Comparison of ENCODE assay signal across 8 mouse cellular contexts in genomic region chr7:98178560-98179231, GRCm38 (mm10). TPM values are rescaled to one million over a fixed set of nuclear protein-coding genes. Genes with fewer than 3 reads are reported as not detected.
DNase-seq lines count a peak whose midpoint lies in the region; ATAC-seq lines count a peak whose summit lies in the region.

No protein-coding gene starts in this region.

- peak; percentile 54 for ATAC-seq in intestine, embryonic 16.5 days

- peaks cover 32% of the 10 kb centered on the region for H3K27me3 ChIP-seq in embryonic facial prominence, embryonic 10.5 days (replicated peaks; ENCODE audit: low read depth, poor library complexity, severe bottlenecking)
- H3K27me3 ChIP-seq in intestine, embryonic 16.5 days (replicated peaks; ENCODE audit: control insufficient read depth, insufficient read depth, low read length), result no peaks in the 10 kb centered on the region

- H3K9ac ChIP-seq in intestine, embryonic 16.5 days (ENCODE audit: low read depth, low read length), result peak overlapping the region; percentile 83

- H3K27ac ChIP-seq in embryonic facial prominence, embryonic 10.5 days (replicated peaks), result peak overlapping the region; percentile 79
- H3K27ac ChIP-seq in intestine, embryonic 16.5 days (ENCODE audit: low read length), result peak overlapping the region; percentile 90
- peak overlapping the region; percentile 74 for H3K27ac ChIP-seq in macrophage

- no peaks in the 10 kb centered on the region for H3K79me2 ChIP-seq in macrophage (ENCODE audit: inconsistent target)

- H3K4me3 ChIP-seq in embryonic facial prominence, embryonic 10.5 days, result peak overlapping the region; percentile 81
- peak overlapping the region; percentile 95 for H3K4me3 ChIP-seq in intestine, embryonic 16.5 days (ENCODE audit: low read length)
- H3K4me3 ChIP-seq in macrophage (ENCODE audit: inconsistent target), result peak overlapping the region; percentile 59

- WGBS in embryonic facial prominence, embryonic 10.5 days, result 87% methylated on average over 5 of the region's 5 CpGs
- 71% methylated on average over 5 of the region's 5 CpGs for WGBS in intestine, embryonic 16.5 days
- WGBS in macrophage (ENCODE audit: missing documents), result 98% methylated on average over 4 of the region's 5 CpGs

- H3K36me3 ChIP-seq in embryonic facial prominence, embryonic 10.5 days (replicated peaks), result no peaks in the 10 kb centered on the region
- H3K36me3 ChIP-seq in intestine, embryonic 16.5 days (ENCODE audit: control insufficient read depth, insufficient read depth, low read length), result no peaks in the 10 kb centered on the region
- H3K36me3 ChIP-seq in macrophage (ENCODE audit: inconsistent target), result no peaks in the 10 kb centered on the region

- peak; percentile 88 for DNase-seq in heart, adult 11 months
- no peak for DNase-seq in heart, adult 8-10 months (ENCODE audit: low spot score)
- no peak for DNase-seq in embryonic facial prominence, embryonic 10.5 days (ENCODE audit: low spot score)
- no peak for DNase-seq in adrenal gland, adult 8-10 months
- DNase-seq in layer of hippocampus, postnatal 10 days (ENCODE audit: low spot score in 2 of 2), result no peak
- DNase-seq in ovary, postnatal 10 days (ENCODE audit: low spot score), result no peak

- peak overlapping the region; percentile 83 for H3K4me2 ChIP-seq in intestine, embryonic 16.5 days (ENCODE audit: low read depth, low read length)

- no peaks in the 10 kb centered on the region for H3K9me3 ChIP-seq in embryonic facial prominence, embryonic 10.5 days
- H3K9me3 ChIP-seq in intestine, embryonic 16.5 days (ENCODE audit: control insufficient read depth, low read length), result no peaks in the 10 kb centered on the region

- peaks cover 22% of the 10 kb centered on the region for H3K4me1 ChIP-seq in embryonic facial prominence, embryonic 10.5 days
- peaks cover 33% of the 10 kb centered on the region for H3K4me1 ChIP-seq in intestine, embryonic 16.5 days (ENCODE audit: control insufficient read depth, insufficient read depth, low read length)

RNA-seq across cellular contexts. Expression of gene Capn5, which starts 0.6 kb away (rescaled TPM):
- total RNA-seq in heart, adult 8-10 months (2022), result 1 to 10 TPM; 1.2 to 2.9 (median 1.6) TPM
- 4.7 and 5.1 TPM in 2 replicates for polyA plus RNA-seq in embryonic facial prominence, embryonic 10.5 days (2016; fragmentation: Nextera tagmentation; extraction: Ambion mirVana)
- polyA plus RNA-seq in intestine, embryonic 16.5 days (2015; fragmentation: Nextera tagmentation; extraction: Ambion mirVana), result 10.2 and 10.9 TPM in 2 replicates
- 10 to 100 TPM in 1 of 26 experiments, 1 to 10 TPM in 24, under 1 TPM in 1; 0.82 to 23.3 (median 4.9) TPM for total RNA-seq in macrophage (2018; cell fraction: chromatin; rRNA removed)
- 10 to 100 TPM in 9 of 26 experiments, 1 to 10 TPM in 17; 3.8 to 13.8 (median 7.2) TPM for total RNA-seq in macrophage (2018; cell fraction: cytosol; rRNA removed)
- 10 to 100 TPM in 4 of 26 experiments, 1 to 10 TPM in 22; 1.8 to 16.9 (median 5.3) TPM for total RNA-seq in macrophage (2018; cell fraction: nucleus; rRNA removed)
- polyA plus RNA-seq in macrophage (2018), result 5.5 to 8.5 TPM (median 5.9 TPM) in 3 replicates
- 10 to 100 TPM in 2 of 4 experiments, 1 to 10 TPM in 2; 6.8 to 11.1 (median 9.8) TPM for total RNA-seq in adrenal gland, adult 8-10 months (2022)
- 10 to 100 TPM; 55.9 to 61.7 TPM for total RNA-seq in layer of hippocampus, postnatal 10 days (2021)

RNA-seq across cellular contexts. Expression of gene B3gnt6, which starts 20.6 kb away (rescaled TPM):
- not detected for total RNA-seq in heart, adult 8-10 months (2022)
- polyA plus RNA-seq in embryonic facial prominence, embryonic 10.5 days (2016; fragmentation: Nextera tagmentation; extraction: Ambion mirVana), result not detected in 2 replicates
- 0.15 TPM in 1 of 2 replicates, not detected in the other for polyA plus RNA-seq in intestine, embryonic 16.5 days (2015; fragmentation: Nextera tagmentation; extraction: Ambion mirVana)
- total RNA-seq in macrophage (2018; cell fraction: chromatin; rRNA removed), result under 1 TPM in 16 of 26 experiments, not detected in 10; 0.21 to 0.95 (median 0.49) TPM
- under 1 TPM in 18 of 26 experiments, not detected in 8; 0.03 to 0.18 (median 0.08) TPM for total RNA-seq in macrophage (2018; cell fraction: cytosol; rRNA removed)
- total RNA-seq in macrophage (2018; cell fraction: nucleus; rRNA removed), result 1 to 10 TPM in 1 of 26 experiments, under 1 TPM in 13, not detected in 12; 0.23 to 1.3 (median 0.38) TPM
- polyA plus RNA-seq in macrophage (2018), result 0.18 TPM in 1 of 3 replicates, not detected in the others
- 10 to 100 TPM in 1 of 4 experiments, 1 to 10 TPM in 1, under 1 TPM in 1, not detected in 1; 0.37 to 12.5 (median 6.0) TPM for total RNA-seq in adrenal gland, adult 8-10 months (2022)
- under 1 TPM in 1 of 2 experiments, not detected in 1; 0.22 TPM for total RNA-seq in layer of hippocampus, postnatal 10 days (2021)

RNA-seq across cellular contexts. Expression of gene Omp, which starts 33.4 kb away (rescaled TPM):
- total RNA-seq in heart, adult 8-10 months (2022), result under 1 TPM in 3 of 4 experiments, not detected in 1; 0.16 to 0.24 (median 0.20) TPM
- 0.18 TPM in 1 of 2 replicates, not detected in the other for polyA plus RNA-seq in embryonic facial prominence, embryonic 10.5 days (2016; fragmentation: Nextera tagmentation; extraction: Ambion mirVana)
- polyA plus RNA-seq in intestine, embryonic 16.5 days (2015; fragmentation: Nextera tagmentation; extraction: Ambion mirVana), result 0.37 TPM in 2 replicates
- total RNA-seq in macrophage (2018; cell fraction: chromatin; rRNA removed), result 10 to 100 TPM in 1 of 26 experiments, 1 to 10 TPM in 19, under 1 TPM in 6; 0.51 to 12.4 (median 2.4) TPM
- total RNA-seq in macrophage (2018; cell fraction: cytosol; rRNA removed), result under 1 TPM in 17 of 26 experiments, not detected in 9; 0.03 to 0.23 (median 0.10) TPM
- 10 to 100 TPM in 1 of 26 experiments, 1 to 10 TPM in 9, under 1 TPM in 14, not detected in 2; 0.22 to 11.7 (median 0.89) TPM for total RNA-seq in macrophage (2018; cell fraction: nucleus; rRNA removed)
- polyA plus RNA-seq in macrophage (2018), result 0.11 TPM in 1 of 3 replicates, not detected in the others
- total RNA-seq in adrenal gland, adult 8-10 months (2022), result 1 to 10 TPM in 2 of 4 experiments, under 1 TPM in 2; 0.40 to 1.4 (median 0.94) TPM
- 1 to 10 TPM; 1.5 to 1.8 TPM for total RNA-seq in layer of hippocampus, postnatal 10 days (2021)

RNA-seq across cellular contexts. Expression of gene Myo7a, which starts 59.4 kb away (rescaled TPM):
- 1 to 10 TPM; 3.6 to 4.7 (median 4.3) TPM for total RNA-seq in heart, adult 8-10 months (2022)
- polyA plus RNA-seq in embryonic facial prominence, embryonic 10.5 days (2016; fragmentation: Nextera tagmentation; extraction: Ambion mirVana), result 20.4 and 21.8 TPM in 2 replicates
- 24.0 and 35.6 TPM in 2 replicates for polyA plus RNA-seq in intestine, embryonic 16.5 days (2015; fragmentation: Nextera tagmentation; extraction: Ambion mirVana)
- total RNA-seq in macrophage (2018; cell fraction: chromatin; rRNA removed), result 100 to 1,000 TPM in 3 of 26 experiments, 10 to 100 TPM in 22, 1 to 10 TPM in 1; 6.6 to 104 (median 61.0) TPM
- total RNA-seq in macrophage (2018; cell fraction: cytosol; rRNA removed), result 10 to 100 TPM; 12.8 to 41.8 (median 21.1) TPM
- total RNA-seq in macrophage (2018; cell fraction: nucleus; rRNA removed), result 100 to 1,000 TPM in 1 of 26 experiments, 10 to 100 TPM in 22, 1 to 10 TPM in 3; 6.1 to 122 (median 36.1) TPM
- polyA plus RNA-seq in macrophage (2018), result 19.5 to 48.5 TPM (median 22.7 TPM) in 3 replicates
- total RNA-seq in adrenal gland, adult 8-10 months (2022), result 100 to 1,000 TPM; 160 to 412 (median 278) TPM
- total RNA-seq in layer of hippocampus, postnatal 10 days (2021), result 10 to 100 TPM; 15.1 to 17.0 TPM

Comparison
In these comparisons a context has a peak if more than half of its experiments do, and no peak if none do; other contexts are left out.
1. RNA of gene Capn5, which starts 0.6 kb away (total RNA-seq): 55.9 to 61.7 TPM in layer of hippocampus, postnatal 10 days; 6.8 to 11.1 TPM in adrenal gland, adult 8-10 months and 1.2 to 2.9 TPM in heart, adult 8-10 months; every median in the first group is over 4 times any median in the second.
2. Peak in every context shown above with its lines, with median percentiles within 50 percentile points of each other: H3K27ac ChIP-seq and H3K4me3 ChIP-seq.